Mouse (Mus musculus) CH12.LX (cell line): ENCODE data around the gene Fam129c. TPM values are rescaled to one million over a fixed set of nuclear protein-coding genes. Genes with fewer than 3 reads are reported as not detected.

Experiments
- DNase-seq: peaks from one replicate; pipeline ENCODE4 v3.0.0-alpha.2; 2013; ENCODE audit errors: extremely low read depth
- H3K27ac ChIP-seq: 2 replicates; pipeline ENCODE4 v1.5.1; 2012; ENCODE audit warnings: low read depth, mild to moderate bottlenecking, control low read depth, moderate library complexity; ENCODE audit not compliant: insufficient read depth
- H3K27me3 ChIP-seq: replicated peaks from 2 replicates; pipeline ENCODE3; 2012; ENCODE audit warnings: inconsistent platforms
- H3K36me3 ChIP-seq, 2 experiments: replicated peaks in 1 of 2; 2 replicates each; pipeline versions ENCODE3 to v1.6.1; 2012; ENCODE audit warnings: inconsistent platforms in 1 of 2, low read length in 1 of 2, mild to moderate bottlenecking in 1 of 2, mixed read lengths in 1 of 2, moderate library complexity in 1 of 2; ENCODE audit not compliant: control insufficient read depth in 1 of 2, insufficient read depth in 1 of 2
- H3K4me1 ChIP-seq, 2 experiments: 2 replicates each; pipeline ENCODE4 v1.6.1; 2012; ENCODE audit warnings: inconsistent platforms in 1 of 2, moderate library complexity in 1 of 2; ENCODE audit not compliant: insufficient read depth in 2 of 2, control insufficient read depth in 1 of 2
- H3K4me2 ChIP-seq: 2 replicates; pipeline ENCODE4 v1.6.1; 2012; ENCODE audit warnings: low read depth, mild to moderate bottlenecking, control low read depth; ENCODE audit not compliant: poor library complexity, insufficient read depth, severe bottlenecking
- H3K4me3 ChIP-seq, 3 experiments: fragments of 150-350 bp in 1 of 3; sonication (generic) in 1 of 3; replicated peaks in 1 of 3; 2 replicates each; pipeline versions ENCODE3 to v1.5.1; 2011 to 2012; ENCODE audit warnings: low read depth in 2 of 3, low read length in 2 of 3, mild to moderate bottlenecking in 2 of 3, moderate library complexity in 2 of 3, control low read depth in 1 of 3, improper control_type of control experiment in 1 of 3, inconsistent platforms in 1 of 3, mixed read lengths in 1 of 3; ENCODE audit not compliant: poor library complexity in 1 of 3
- H3K79me2 ChIP-seq: replicated peaks from 2 replicates; pipeline ENCODE4 v1.6.1; 2012; ENCODE audit warnings: mild to moderate bottlenecking, moderate library complexity; ENCODE audit not compliant: control insufficient read depth, poor library complexity, insufficient read depth, severe bottlenecking; ENCODE audit errors: extremely low read depth
- H3K9ac ChIP-seq: 2 replicates; pipeline ENCODE4 v1.6.1; 2012; ENCODE audit warnings: low read depth, mild to moderate bottlenecking, control low read depth, moderate library complexity; ENCODE audit not compliant: insufficient read depth
- H3K9me3 ChIP-seq: replicated peaks from 2 replicates; pipeline ENCODE3; 2012; ENCODE audit warnings: low read length, inconsistent platforms, mixed read lengths
- CHD1 ChIP-seq: IDR thresholded peaks from 2 replicates; pipeline ENCODE4 v1.6.1; 2012; ENCODE audit warnings: low read depth, low read length, improper control_type of control experiment, inconsistent platforms
- E2F4 ChIP-seq: IDR thresholded peaks from 2 replicates; pipeline ENCODE4 v1.6.1; 2011; ENCODE audit warnings: low read depth, low read length, improper control_type of control experiment; ENCODE audit not compliant: insufficient replicate concordance
- ELF1 ChIP-seq: IDR thresholded peaks from 2 replicates; pipeline ENCODE4 v1.6.1; 2014; ENCODE audit warnings: low read depth, mild to moderate bottlenecking, inconsistent platforms, low read length, improper control_type of control experiment
- JUN ChIP-seq: IDR thresholded peaks from 2 replicates; pipeline ENCODE4 v1.6.1; 2011; ENCODE audit warnings: low read depth, mild to moderate bottlenecking, low read length, improper control_type of control experiment, moderate library complexity; ENCODE audit not compliant: insufficient read depth
- JUND ChIP-seq: conservative IDR thresholded peaks from 2 replicates; pipeline ENCODE4 v1.6.1; 2011; ENCODE audit warnings: low read depth, low read length, improper control_type of control experiment
- MAFK ChIP-seq: IDR thresholded peaks from 2 replicates; pipeline ENCODE4 v1.6.1; 2011; ENCODE audit warnings: low read length, improper control_type of control experiment; ENCODE audit not compliant: insufficient replicate concordance
- MAX ChIP-seq: IDR thresholded peaks from 2 replicates; pipeline ENCODE4 v1.6.1; 2011; ENCODE audit warnings: low read length, improper control_type of control experiment
- MAZ ChIP-seq: IDR thresholded peaks from 2 replicates; pipeline ENCODE4 v1.6.1; 2012; ENCODE audit warnings: low read depth, mild to moderate bottlenecking, inconsistent platforms, low read length, improper control_type of control experiment, moderate library complexity
- MXI1 ChIP-seq: IDR thresholded peaks from 2 replicates; pipeline ENCODE4 v1.6.1; 2011; ENCODE audit warnings: mild to moderate bottlenecking, low read depth, low read length, improper control_type of control experiment
- NELFE ChIP-seq: IDR thresholded peaks from 2 replicates; pipeline ENCODE4 v1.6.1; 2011; ENCODE audit warnings: low read depth, low read length, improper control_type of control experiment
- RAD21 ChIP-seq: IDR thresholded peaks from 2 replicates; pipeline ENCODE4 v1.6.1; 2011; ENCODE audit warnings: low read depth, mild to moderate bottlenecking, low read length, improper control_type of control experiment, moderate library complexity
- RCOR1 ChIP-seq: conservative IDR thresholded peaks from 2 replicates; pipeline ENCODE4 v1.6.1; 2012; ENCODE audit warnings: low read depth, mild to moderate bottlenecking, inconsistent platforms, low read length, improper control_type of control experiment
- SIN3A ChIP-seq: IDR thresholded peaks from 2 replicates; pipeline ENCODE4 v1.6.1; 2012; ENCODE audit warnings: low read length, improper control_type of control experiment, inconsistent platforms
- SMC3 ChIP-seq: IDR thresholded peaks from 2 replicates; pipeline ENCODE4 v1.6.1; 2011; ENCODE audit warnings: low read depth, low read length, improper control_type of control experiment
- TCF12 ChIP-seq: IDR thresholded peaks from 2 replicates; pipeline ENCODE4 v1.6.1; 2014; ENCODE audit warnings: low read depth, mild to moderate bottlenecking, inconsistent platforms, low read length, improper control_type of control experiment
- UBTF ChIP-seq: IDR thresholded peaks from 2 replicates; pipeline ENCODE4 v1.6.1; 2012; ENCODE audit warnings: low read depth, mild to moderate bottlenecking, inconsistent platforms, low read length, improper control_type of control experiment, moderate library complexity
- ZMIZ1 ChIP-seq: IDR thresholded peaks from 2 replicates; pipeline ENCODE4 v1.6.1; 2012; ENCODE audit warnings: low read depth, mild to moderate bottlenecking, inconsistent platforms, low read length, improper control_type of control experiment
- dilution Hi-C: fragments of 300-500 bp; cut with MboI; formaldehyde crosslinking; loops from 2 replicates; pipeline ENCODE4 v1.14.3; 2020; ENCODE audit warnings: low sequenced_read_pairs; ENCODE audit not compliant: extremely low pct_unique_long_range_greater_than_20kb, extremely low pct_ligation_motif_present
- in situ Hi-C: fragments of 300-500 bp; cut with MboI; formaldehyde crosslinking; loops from 3 replicates; pipeline ENCODE4 v1.14.3; 2019; ENCODE audit warnings: low sequenced_read_pairs, low pct_ligation_motif_present, low pct_unique_long_range_greater_than_20kb, mixed read lengths
- polyA plus RNA-seq: library from polyadenylated mRNA; unstranded; fragments of >175 nt; gene quantifications from 2 replicates; pipeline ENCODE4 v1.2.1, GENCODE M21; 2012; ENCODE audit warnings: low read depth; ENCODE audit not compliant: insufficient read length
- total RNA-seq, 2 experiments: library from RNA; depleted of rRNA; stranded (reverse); fragments of 300-350 nt in 1 of 2; fragments of >200 nt in 1 of 2; gene quantifications; 2 replicates each; pipeline ENCODE4 v1.2.3; 2012 to 2014

Fam129c gene
- total and polyA plus RNA-seq, 3 experiments: 89.2 to 98.6 (median 95.2) TPM

DNA sequence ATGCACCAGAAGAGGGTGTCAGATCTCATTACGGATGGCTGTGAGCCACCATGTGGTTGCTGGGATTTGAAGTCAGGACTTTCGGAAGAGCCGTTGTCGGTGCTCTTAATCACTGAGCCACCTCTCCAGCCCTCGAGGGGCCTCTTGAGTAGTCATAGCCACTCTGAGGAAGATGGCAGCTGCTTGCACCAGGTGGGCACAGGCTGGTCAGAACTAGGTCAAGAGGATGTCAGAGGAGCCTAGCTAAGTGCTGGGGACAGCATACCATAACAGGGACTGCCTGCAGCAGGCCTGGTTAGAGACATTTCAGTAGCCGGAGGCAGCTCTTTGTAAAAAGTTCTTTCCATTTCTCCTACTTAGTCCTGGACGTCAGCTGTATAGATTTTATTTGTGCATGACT lies 46.7 kb upstream of the Fam129c start:
- Histone ChIP-seq H3K4me2 (no peak overlapping the region), H3K36me3 (peaks cover 27 to 39% of the 10 kb centered on the region in 2 experiments), H3K79me2 (no peaks in the 10 kb centered on the region), H3K9me3 (no peaks in the 10 kb centered on the region), H3K4me3 (no peak overlapping the region), H3K4me1 (peaks cover 0 to 4% of the 10 kb centered on the region in 2 experiments; a peak in 1 of 4 replicates), H3K27me3 (no peaks in the 10 kb centered on the region), H3K27ac (no peak overlapping the region), H3K9ac (no peak overlapping the region)
- in situ Hi-C loops (no loop called here), dilution Hi-C loops (no loop called here)
- DNase-seq: no peak
- TF ChIP-seq MXI1 (no peak), NELFE (no peak), RCOR1 (no peak), JUN (no peak), RAD21 (no peak)

DNA sequence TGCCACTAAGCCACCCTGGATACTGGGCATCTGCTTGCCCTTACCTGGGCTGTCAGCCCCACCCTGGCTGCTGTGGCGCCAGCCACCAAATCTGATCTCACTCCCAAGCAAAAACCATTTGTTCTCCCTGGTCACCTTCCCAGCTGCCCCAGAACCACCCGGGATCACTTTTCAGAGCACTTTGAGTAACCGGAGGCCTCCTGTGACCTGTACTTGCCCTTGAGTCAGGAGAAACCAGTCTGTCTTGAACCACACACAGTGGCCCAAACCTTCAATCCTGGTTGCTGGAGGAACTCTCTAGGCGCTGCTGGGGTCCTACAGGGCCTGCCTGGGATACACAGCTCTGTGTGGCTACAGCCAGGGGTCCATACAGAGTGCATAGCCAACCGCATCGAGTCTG lies 44.7 kb upstream of the Fam129c start:
- in situ Hi-C loops (no loop called here), dilution Hi-C loops (no loop called here)
- Histone ChIP-seq H3K27ac (no peak overlapping the region), H3K4me2 (no peak overlapping the region), H3K79me2 (no peaks in the 10 kb centered on the region), H3K9me3 (no peaks in the 10 kb centered on the region), H3K9ac (no peak overlapping the region), H3K27me3 (no peaks in the 10 kb centered on the region), H3K4me3 (no peak overlapping the region), H3K4me1 (peaks cover 0 to 4% of the 10 kb centered on the region in 2 experiments; a peak in 1 of 4 replicates), H3K36me3 (peaks cover 9 to 20% of the 10 kb centered on the region in 2 experiments)
- TF ChIP-seq E2F4 (no peak), MAZ (no peak), ELF1 (no peak), JUN (no peak), MAX (no peak), MAFK (no peak), UBTF (no peak), SIN3A (no peak), TCF12 (no peak), ZMIZ1 (no peak), CHD1 (no peak), SMC3 (no peak), JUND (no peak)
- no peak for DNase-seq
